ENCODE assay signal across 24 mouse cellular contexts in genomic region chr7:127602903-127603302, GRCm38 (mm10). TPM values are rescaled to one million over a fixed set of nuclear protein-coding genes. Genes with fewer than 3 reads are reported as not detected.
DNase-seq lines count a peak whose midpoint lies in the region; ATAC-seq and TF ChIP-seq lines count a peak whose summit lies in the region.
"Had no signal": no experiment of that assay in that cellular context is flagged by ENCODE, and none has a peak within 500 bp of the region (broad histone marks: within the 10 kb centered on the region; RNA-seq: fewer than 3 reads in every experiment).

No protein-coding gene starts in this region.

- no peak for ATAC-seq in liver, embryonic 11.5 days (replicated peaks; ENCODE audit: low FRiP score)
- no peak for ATAC-seq in liver, postnatal 0 days
- ATAC-seq: forebrain, embryonic 14.5 days; forebrain, embryonic 16.5 days had no signal

- H3K4me3 ChIP-seq in liver, embryonic 11.5 days (ENCODE audit: low read depth, low read length): no peak overlapping the region
- no peak overlapping the region for H3K4me3 ChIP-seq in liver, postnatal 0 days (ENCODE audit: low read depth, low read length)
- H3K4me3 ChIP-seq: embryonic facial prominence, embryonic 13.5 days; embryonic facial prominence, embryonic 15.5 days; erythroblast, embryonic 14.5 days; forebrain, embryonic 10.5 days; forebrain, embryonic 12.5 days had no signal

- H3K9ac ChIP-seq in liver, embryonic 11.5 days (ENCODE audit: low read depth, low read length): no peak overlapping the region
- H3K9ac ChIP-seq in liver, postnatal 0 days (replicated peaks): no peak overlapping the region
- H3K9ac ChIP-seq: embryonic facial prominence, embryonic 13.5 days; embryonic facial prominence, embryonic 15.5 days; forebrain, embryonic 12.5 days had no signal

- no peaks in the 10 kb centered on the region for H3K27me3 ChIP-seq in liver, embryonic 11.5 days (replicated peaks; ENCODE audit: control insufficient read depth, insufficient read depth, low read length)
- no peaks in the 10 kb centered on the region for H3K27me3 ChIP-seq in liver, postnatal 0 days (ENCODE audit: insufficient read depth, low read length)
- H3K27me3 ChIP-seq: embryonic facial prominence, embryonic 13.5 days; embryonic facial prominence, embryonic 15.5 days; forebrain, embryonic 12.5 days had no signal

- WGBS in liver, embryonic 11.5 days: 80% methylated on average over 2 of the region's 2 CpGs
- WGBS in liver, postnatal 0 days (ENCODE audit: insufficient replicate concordance): 91% methylated on average over 2 of the region's 2 CpGs

- no peaks in the 10 kb centered on the region for H3K9me3 ChIP-seq in liver, embryonic 11.5 days (ENCODE audit: control insufficient read depth, low read length)
- no peaks in the 10 kb centered on the region for H3K9me3 ChIP-seq in liver, postnatal 0 days (ENCODE audit: low read length)
- H3K9me3 ChIP-seq: embryonic facial prominence, embryonic 13.5 days; embryonic facial prominence, embryonic 15.5 days; forebrain, embryonic 10.5 days; forebrain, embryonic 12.5 days had no signal

- no peak for TF ChIP-seq EP300 in liver, postnatal 0 days (IDR thresholded peaks at IDR 0.05; ENCODE audit: low read depth)

- DNase-seq in adrenal gland, adult 2 months: peak; percentile 63
- DNase-seq in adrenal gland, adult 18-20 months (ENCODE audit: low spot score in 2 of 2): no peak
- no peak for DNase-seq in liver, embryonic 11.5 days (ENCODE audit: low spot score)
- no peak for DNase-seq in liver, postnatal 0 days
- DNase-seq: adrenal gland, adult 8-10 months; cerebellum, adult 11 months; cerebellum, adult 18-20 months; cerebellum, adult 8-10 months; cerebellum, adult 9-11 months; cerebellum, postnatal 14 days; cerebellum, postnatal 36 days; embryo, embryonic 11 days had no signal

- TF ChIP-seq CTCF in liver, postnatal 0 days (IDR thresholded peaks at IDR 0.05; ENCODE audit: low read depth): no peak

- no peaks in the 10 kb centered on the region for H3K4me1 ChIP-seq in liver, embryonic 11.5 days (replicated peaks; ENCODE audit: control insufficient read depth, insufficient read depth, low read length)
- H3K4me1 ChIP-seq in liver, postnatal 0 days (ENCODE audit: insufficient read depth): no peaks in the 10 kb centered on the region
- H3K4me1 ChIP-seq: embryonic facial prominence, embryonic 13.5 days; embryonic facial prominence, embryonic 15.5 days; forebrain, embryonic 10.5 days; forebrain, embryonic 12.5 days had no signal

- H3K4me2 ChIP-seq in liver, embryonic 11.5 days: no peak overlapping the region
- no peak overlapping the region for H3K4me2 ChIP-seq in liver, postnatal 0 days (ENCODE audit: low read depth, low read length)
- H3K4me2 ChIP-seq: embryonic facial prominence, embryonic 13.5 days; embryonic facial prominence, embryonic 15.5 days; forebrain, embryonic 12.5 days had no signal

- H3K27ac ChIP-seq in liver, embryonic 11.5 days (ENCODE audit: low read depth, low read length): 0 out of 2 replicates have a peak overlapping the region, but pooled peaks have one; percentile 22
- no peak overlapping the region for H3K27ac ChIP-seq in liver, postnatal 0 days (ENCODE audit: low read depth)
- H3K27ac ChIP-seq: embryonic facial prominence, embryonic 13.5 days; embryonic facial prominence, embryonic 15.5 days; forebrain, embryonic 10.5 days; forebrain, embryonic 12.5 days had no signal

- H3K36me3 ChIP-seq in liver, embryonic 11.5 days (ENCODE audit: control insufficient read depth, insufficient read depth, low read length): peaks cover 44% of the 10 kb centered on the region
- H3K36me3 ChIP-seq in liver, postnatal 0 days (replicated peaks; ENCODE audit: insufficient read depth, low read length): peaks cover 63% of the 10 kb centered on the region

RNA-seq across cellular contexts. Expression of gene Zfp629, which starts 12.7 kb away (rescaled TPM):
- 10 to 100 TPM; 16.3 to 21.2 TPM for total RNA-seq in adrenal gland, adult 2 months (2021)
- polyA plus RNA-seq in adrenal gland, adult 2 months (2012; rRNA removed): 14.0 and 15.5 TPM in 2 replicates
- 10 to 100 TPM; 16.4 to 16.5 TPM for total RNA-seq in adrenal gland, adult 18-20 months (2021)
- 8.3 and 9.8 TPM in 2 replicates for polyA plus RNA-seq in liver, embryonic 11.5 days (2014; fragmentation: Nextera tagmentation; extraction: Ambion mirVana)
- 1.8 and 2.0 TPM in 2 replicates for polyA plus RNA-seq in liver, postnatal 0 days (2015; fragmentation: Nextera tagmentation; extraction: Ambion mirVana)

RNA-seq across cellular contexts. Expression of gene Rnf40, which starts 14.3 kb away (rescaled TPM):
- total RNA-seq in adrenal gland, adult 2 months (2021): 10 to 100 TPM; 54.9 to 55.7 TPM
- 19.3 and 23.3 TPM in 2 replicates for polyA plus RNA-seq in adrenal gland, adult 2 months (2012; rRNA removed)
- total RNA-seq in adrenal gland, adult 18-20 months (2021): 10 to 100 TPM; 54.1 to 64.1 TPM
- polyA plus RNA-seq in liver, embryonic 11.5 days (2014; fragmentation: Nextera tagmentation; extraction: Ambion mirVana): 44.1 and 49.0 TPM in 2 replicates
- 10.3 and 12.4 TPM in 2 replicates for polyA plus RNA-seq in liver, postnatal 0 days (2015; fragmentation: Nextera tagmentation; extraction: Ambion mirVana)

RNA-seq across cellular contexts. Expression of gene Ccdc189, which starts 14.5 kb away (rescaled TPM):
- total RNA-seq in adrenal gland, adult 2 months (2021): 10 to 100 TPM in 1 of 2 experiments, 1 to 10 TPM in 1; 7.6 to 11.4 TPM
- polyA plus RNA-seq in adrenal gland, adult 2 months (2012; rRNA removed): 4.8 and 6.1 TPM in 2 replicates
- total RNA-seq in adrenal gland, adult 18-20 months (2021): 1 to 10 TPM; 8.4 to 8.5 TPM
- polyA plus RNA-seq in liver, embryonic 11.5 days (2014; fragmentation: Nextera tagmentation; extraction: Ambion mirVana): 5.4 and 6.2 TPM in 2 replicates
- 4.4 and 4.7 TPM in 2 replicates for polyA plus RNA-seq in liver, postnatal 0 days (2015; fragmentation: Nextera tagmentation; extraction: Ambion mirVana)

RNA-seq across cellular contexts. Expression of gene Phkg2, which starts 29.8 kb away (rescaled TPM):
- 10 to 100 TPM; 37.3 to 44.4 TPM for total RNA-seq in adrenal gland, adult 2 months (2021)
- 48.3 and 53.2 TPM in 2 replicates for polyA plus RNA-seq in adrenal gland, adult 2 months (2012; rRNA removed)
- total RNA-seq in adrenal gland, adult 18-20 months (2021): 10 to 100 TPM; 37.1 to 38.0 TPM
- polyA plus RNA-seq in liver, embryonic 11.5 days (2014; fragmentation: Nextera tagmentation; extraction: Ambion mirVana): 41.6 and 41.7 TPM in 2 replicates
- 14.5 and 17.0 TPM in 2 replicates for polyA plus RNA-seq in liver, postnatal 0 days (2015; fragmentation: Nextera tagmentation; extraction: Ambion mirVana)

RNA-seq across cellular contexts. Expression of gene Tmem265, which starts 41.7 kb away (rescaled TPM):
- total RNA-seq in adrenal gland, adult 2 months (2021): not detected
- polyA plus RNA-seq in adrenal gland, adult 2 months (2012; rRNA removed): 0.39 and 2.5 TPM in 2 replicates
- not detected for total RNA-seq in adrenal gland, adult 18-20 months (2021)
- 6.9 and 11.1 TPM in 2 replicates for polyA plus RNA-seq in liver, embryonic 11.5 days (2014; fragmentation: Nextera tagmentation; extraction: Ambion mirVana)
- 3.3 and 3.5 TPM in 2 replicates for polyA plus RNA-seq in liver, postnatal 0 days (2015; fragmentation: Nextera tagmentation; extraction: Ambion mirVana)
- total RNA-seq: adrenal gland, adult 8-10 months; adrenal gland, postnatal 4 days; ES-E14; MEL had no signal
- polyA plus RNA-seq: C2C12; frontal cortex, adult 2 months had no signal
